Mouse (Mus musculus): Measurements from ENCODE around the gene Ugcg. TPM values are rescaled to one million over a fixed set of nuclear protein-coding genes. Genes with fewer than 3 reads are reported as not detected.
A peak's percentile ranks its signal among the peaks of the same experiment; 100 is the strongest.

Ugcg gene
- total RNA-seq (2021) = 1 to 10 TPM; 5.7 to 6.6 TPM
- long read RNA-seq, experiment 1, full-length matches to known transcripts = 2 of 2 reads
- long read RNA-seq, experiment 1, partial matches to known transcripts = 0 of 2 reads
- long read RNA-seq, experiment 1, other reads (novel, unspliced or antisense) = 0 of 2 reads
- long read RNA-seq, experiment 2, full-length matches to known transcripts = 2 of 5 reads
- long read RNA-seq, experiment 2, partial matches to known transcripts = 0 of 5 reads
- long read RNA-seq, experiment 2, other reads (novel, unspliced or antisense) = 3 of 5 reads

- intact Hi-C loops (cut with DNase I) = loop anchor here (5.0 kb wide), 2 partner anchors 92 to 153 kb away; no protein-coding TSS in a partner anchor
These were observed at the start of gene Ugcg for GRCm38 (mm10) chr4:59188802-59189545. TSS of gene Ugcg (plus strand) at chr4:59189257.

GRCm38 (mm10) chr4:59149043-59149442, 40.0 kb upstream of the Ugcg start:
- DNase-seq = no peak
- intact Hi-C loops (cut with DNase I) = no loop called here

More at GRCm38 (mm10) chr4:59188802-59189545, at the start of gene Ugcg:
- DNase-seq = peak; percentile 69 to 72

- intact Hi-C loops (cut with DNase I) = no loop called here
- no peak for DNase-seq
These were observed 38.1 kb upstream of the Ugcg start for GRCm38 (mm10) chr4:59150907-59151306.

GRCm38 (mm10) chr4:59151953-59152352, 37.1 kb upstream of the Ugcg start:
- DNase-seq = no peak
- intact Hi-C loops (cut with DNase I) = no loop called here

GRCm38 (mm10) chr4:59156897-59157592, 32.0 kb upstream of the Ugcg start:
- no peak for DNase-seq
- intact Hi-C loops (cut with DNase I) = no loop called here

GRCm38 (mm10) chr4:59157654-59158053, 31.4 kb upstream of the Ugcg start:
- intact Hi-C loops (cut with DNase I) = no loop called here
- no peak for DNase-seq

GRCm38 (mm10) chr4:59160289-59160688, 28.8 kb upstream of the Ugcg start:
- intact Hi-C loops (cut with DNase I) = no loop called here
- no peak for DNase-seq

- no peak for DNase-seq
These were observed 27.9 kb upstream of the Ugcg start for GRCm38 (mm10) chr4:59160959-59161670.

GRCm38 (mm10) chr4:59164034-59164433, 25.0 kb upstream of the Ugcg start:
- no peak for DNase-seq
- intact Hi-C loops (cut with DNase I) = no loop called here

More at GRCm38 (mm10) chr4:59160959-59161670, 27.9 kb upstream of the Ugcg start:
- intact Hi-C loops (cut with DNase I) = no loop called here

GRCm38 (mm10) chr4:59167251-59167847, 21.7 kb upstream of the Ugcg start:
- DNase-seq = no peak
- intact Hi-C loops (cut with DNase I) = no loop called here

- intact Hi-C loops (cut with DNase I) = no loop called here
- DNase-seq = no peak
These were observed 19.1 kb upstream of the Ugcg start for GRCm38 (mm10) chr4:59169981-59170380.

- DNase-seq = no peak
- intact Hi-C loops (cut with DNase I) = no loop called here
These were observed 16.4 kb upstream of the Ugcg start for GRCm38 (mm10) chr4:59172616-59173015.

- intact Hi-C loops (cut with DNase I) = no loop called here
- DNase-seq = no peak
These were observed 15.7 kb upstream of the Ugcg start for GRCm38 (mm10) chr4:59173181-59173922.

GRCm38 (mm10) chr4:59175003-59175402, 14.1 kb upstream of the Ugcg start:
- intact Hi-C loops (cut with DNase I) = no loop called here
- DNase-seq = peak in 1 of 2 experiments; percentile 11

GRCm38 (mm10) chr4:59175929-59176328, 13.1 kb upstream of the Ugcg start:
- intact Hi-C loops (cut with DNase I) = no loop called here
- DNase-seq = no peak

- no peak for DNase-seq
- intact Hi-C loops (cut with DNase I) = no loop called here
These were observed 11.5 kb upstream of the Ugcg start for GRCm38 (mm10) chr4:59177566-59177965.

- DNase-seq = no peak
- intact Hi-C loops (cut with DNase I) = no loop called here
These were observed 7.5 kb upstream of the Ugcg start for GRCm38 (mm10) chr4:59181320-59182271.

GRCm38 (mm10) chr4:59185671-59186070, 3.4 kb upstream of the Ugcg start:
- intact Hi-C loops (cut with DNase I) = loop anchor here (5.0 kb wide), 2 partner anchors 88 to 157 kb away; no protein-coding TSS in a partner anchor
- no peak for DNase-seq
